Mouse (Mus musculus): ENCODE results near the gene Defa35.
"Not testable (repeated sequence)": the region's sequence is repeated elsewhere in the genome, so short reads cannot be mapped to it uniquely, and the experiment has no call there.

Defa35 gene

DNA sequence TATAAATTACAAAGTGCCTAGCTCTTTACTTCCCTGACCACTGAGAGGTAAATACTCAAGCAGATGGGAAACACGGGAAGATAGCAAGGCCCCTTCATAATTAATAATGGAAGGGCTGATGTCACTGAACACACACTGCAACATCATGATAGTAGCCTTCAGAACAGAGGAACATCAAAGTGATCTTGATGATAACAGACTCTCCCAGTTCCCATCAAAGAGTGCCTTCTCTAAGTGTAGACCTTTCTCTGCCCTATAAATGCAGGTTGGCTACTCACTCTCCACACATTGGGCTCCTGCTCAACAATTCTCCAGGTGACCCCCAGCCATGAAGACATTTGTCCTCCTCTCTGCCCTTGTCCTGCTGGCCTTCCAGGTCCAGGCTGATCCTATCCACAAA lies at the start of gene Defa35:
Defa35 (plus strand) TSS at position 301 of the 400 bp plus-strand sequence.
- DNase-seq, result not testable (repeated sequence)

DNA sequence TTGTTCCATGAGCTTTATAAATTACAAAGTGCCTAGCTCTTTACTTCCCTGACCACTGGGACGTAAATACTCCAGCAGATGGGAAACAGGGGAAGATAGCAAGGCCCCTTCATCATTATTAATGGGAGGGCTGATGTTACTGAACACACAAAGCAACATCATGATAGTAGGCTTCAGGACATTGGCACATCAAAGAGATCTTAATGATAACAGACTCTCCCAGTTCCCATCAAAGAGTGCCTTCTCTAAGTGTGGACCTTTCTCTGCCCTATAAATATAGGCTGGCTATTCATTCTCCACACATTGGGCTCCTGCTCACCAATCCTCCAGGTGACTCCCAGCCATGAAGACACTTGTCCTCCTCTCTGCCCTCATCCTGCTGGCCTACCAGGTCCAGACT lies 39.6 kb upstream of the Defa35 start, which contains the start of gene Defa21:
Defa21 (plus strand) TSS at position 301 of the 400 bp plus-strand sequence.
- DNase-seq, result not testable (repeated sequence)

GRCm38 (mm10) chr8:21054747-21055146 lies 10.1 kb upstream of the Defa35 start, which contains the start of gene Defa23:
Defa23 (plus strand) TSS chr8:21055047.
- DNase-seq, result not testable (repeated sequence)

- DNase-seq, result not testable (repeated sequence)
Measured at GRCm38 (mm10) chr8:21084142-21084541, 19.3 kb downstream of the Defa35 start, which contains the start of gene Defa25. Defa25 (plus strand) TSS chr8:21084442.

- DNase-seq, result no peak
Measured at GRCm38 (mm10) chr8:21093106-21093505, 28.3 kb downstream of the Defa35 start.

DNA sequence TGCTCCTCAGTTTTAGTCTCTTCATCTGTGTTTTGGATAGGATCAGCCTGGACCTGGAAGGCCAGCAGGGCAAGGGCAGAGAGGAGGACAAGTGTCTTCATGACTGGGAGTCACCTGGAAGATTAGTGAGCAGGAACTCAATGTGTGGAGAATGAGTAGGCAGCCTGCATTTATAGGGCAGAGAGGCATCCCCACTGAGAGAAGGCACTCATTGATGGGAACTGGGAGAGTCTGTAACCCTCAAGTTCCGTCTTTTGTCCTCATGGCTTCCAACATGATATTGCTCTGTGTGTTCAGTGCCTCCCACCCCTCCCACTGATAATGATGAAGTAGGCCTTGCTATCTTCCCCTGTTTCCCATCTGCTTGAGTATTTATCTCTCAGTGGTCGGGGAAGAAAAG lies 31.1 kb downstream of the Defa35 start, which contains the start of gene Gm14851:
Gm14851 (minus strand) TSS at position 101 of the 400 bp plus-strand sequence.
- DNase-seq, result not testable (repeated sequence)
